Mouse (Mus musculus) adrenal gland, postnatal 4 days (tissue): ENCODE results near the gene Scnm1. TPM values are rescaled to one million over a fixed set of nuclear protein-coding genes. Genes with fewer than 3 reads are reported as not detected.
A peak's percentile ranks its signal among the peaks of the same experiment; 100 is the strongest.
"Not testable (repeated sequence)": the region's sequence is repeated elsewhere in the genome, so short reads cannot be mapped to it uniquely, and the experiment has no call there.

ENCODE experiments used
- DNase-seq, 2 experiments: peaks; one replicate each; pipeline ENCODE4 v3.0.0; 2021 to 2022; ENCODE audit warnings: low spot score in 2 of 2, mixed read lengths in 2 of 2
- microRNA-seq: library from miRNA; unstranded; fragments of <30 nt; microRNA quantifications from one replicate; pipeline ENCODE4 v1.2.0, GENCODE M21; 2021
- total RNA-seq, 2 experiments: library from RNA; stranded (reverse); gene quantifications; 2 replicates each; pipeline ENCODE4 v1.2.3; 2021

Scnm1 gene
- total RNA-seq, 2 experiments from 2014 or later: 53.4 to 53.9 TPM

GRCm38 (mm10) chr3:95107898-95108297 lies 25.9 kb downstream of the Scnm1 start:
- no peak for DNase-seq

GRCm38 (mm10) chr3:95107308-95107707 lies 26.5 kb downstream of the Scnm1 start:
- not testable (repeated sequence) for DNase-seq

- DNase-seq: peak; percentile 83 to 95
Observed at GRCm38 (mm10) chr3:95106338-95107117, 27.3 kb downstream of the Scnm1 start, which contains the start of gene Pip5k1a. Pip5k1a (minus strand) TSS chr3:95106930.

- DNase-seq: no peak
Observed at GRCm38 (mm10) chr3:95105586-95106337, 28.0 kb downstream of the Scnm1 start.

- no peak for DNase-seq
Observed at GRCm38 (mm10) chr3:95105121-95105520, 28.7 kb downstream of the Scnm1 start.

GRCm38 (mm10) chr3:95100854-95101253 lies 33.0 kb downstream of the Scnm1 start:
- no peak for DNase-seq

GRCm38 (mm10) chr3:95088071-95088470 lies 45.7 kb downstream of the Scnm1 start:
- no peak for DNase-seq

Small RNAs within 50 kb of the gene (microRNA-seq; reads per million reads assigned to microRNA genes)
- not detected for gene Mir8099-1

Other genes with a start within 250 kb of the Scnm1 start
- gene Psmb4, start 247.1 kb downstream of the Scnm1 start, total RNA-seq: 100 to 1,000 TPM; 326 to 345 TPM
- 10 to 100 TPM; 50.8 to 55.9 TPM for gene Selenbp1, start 201.0 kb downstream of the Scnm1 start, total RNA-seq
- 10 to 100 TPM; 35.8 to 37.6 TPM for gene Rfx5, start 179.9 kb downstream of the Scnm1 start, total RNA-seq
- gene Pi4kb, start 159.3 kb downstream of the Scnm1 start, total RNA-seq: 10 to 100 TPM; 51.8 to 56.2 TPM
- gene Zfp687, start 118.6 kb downstream of the Scnm1 start, total RNA-seq: 10 to 100 TPM; 76.5 to 81.4 TPM
- 100 to 1,000 TPM; 243 to 263 TPM for gene Psmd4, start 91.4 kb downstream of the Scnm1 start, total RNA-seq
- gene Pip5k1a, start 27.1 kb downstream of the Scnm1 start, total RNA-seq: 10 to 100 TPM; 51.6 to 54.5 TPM
- gene Vps72, start 23.0 kb downstream of the Scnm1 start, total RNA-seq: 10 to 100 TPM; 89.3 to 93.0 TPM
- 1 to 10 TPM; 3.7 to 7.8 TPM for gene Tmod4, start 9.5 kb downstream of the Scnm1 start, total RNA-seq
- gene Lysmd1, start 77 bp upstream of the Scnm1 start, total RNA-seq: 10 to 100 TPM; 10.7 to 11.5 TPM
- 1 to 10 TPM; 2.9 to 3.4 TPM for gene Tnfaip8l2, start 8.3 kb upstream of the Scnm1 start, total RNA-seq
- 10 to 100 TPM; 15.3 to 15.4 TPM for gene Sema6c, start 26.4 kb upstream of the Scnm1 start, total RNA-seq
- gene Gabpb2, start 83.9 kb upstream of the Scnm1 start, total RNA-seq: 10 to 100 TPM; 33.0 to 35.0 TPM
- gene Cdc42se1, start 94.7 kb upstream of the Scnm1 start, total RNA-seq: 10 to 100 TPM; 82.6 to 93.1 TPM
- gene Mllt11, start 98.2 kb upstream of the Scnm1 start, total RNA-seq: 10 to 100 TPM; 18.5 to 26.7 TPM
- under 1 TPM; 0.17 to 0.25 TPM for gene Gm128, start 107.6 kb upstream of the Scnm1 start, total RNA-seq
- gene Bnipl, start 117.2 kb upstream of the Scnm1 start, total RNA-seq: under 1 TPM in 1 of 2 experiments, not detected in 1; 0.90 TPM
- 100 to 1,000 TPM; 127 to 130 TPM for gene Mindy1, start 147.3 kb upstream of the Scnm1 start, total RNA-seq
- 10 to 100 TPM; 31.6 to 32.7 TPM for gene Prune1, start 148.1 kb upstream of the Scnm1 start, total RNA-seq
- gene Anxa9, start 173.2 kb upstream of the Scnm1 start, total RNA-seq: 1 to 10 TPM; 1.1 to 1.3 TPM
- gene Cers2, start 180.8 kb upstream of the Scnm1 start, total RNA-seq: 100 to 1,000 TPM; 145 to 147 TPM
- 10 to 100 TPM; 39.0 to 41.1 TPM for gene Setdb1, start 223.2 kb upstream of the Scnm1 start, total RNA-seq